ENCODE assay signal across 8 mouse cellular contexts in genomic region chr5:114130698-114131520, GRCm38 (mm10). TPM values are rescaled to one million over a fixed set of nuclear protein-coding genes. Genes with fewer than 3 reads are reported as not detected.
A peak's percentile ranks its signal among the peaks of the same experiment; 100 is the strongest.
DNase-seq lines count a peak whose midpoint lies in the region; ATAC-seq and TF ChIP-seq lines count a peak whose summit lies in the region.

No protein-coding gene starts in this region.

- H3K27ac ChIP-seq in heart, embryonic 11.5 days (ENCODE audit: low read depth, low read length), result peak overlapping the region; percentile 67
- peak overlapping the region; percentile 79; the same call in 1 of the 2 replicates for H3K27ac ChIP-seq in kidney, embryonic 16.5 days (ENCODE audit: low read length)

- peak overlapping the region; percentile 73 for H3K9ac ChIP-seq in heart, embryonic 11.5 days (ENCODE audit: low read depth, low read length)
- peak overlapping the region; percentile 73 for H3K9ac ChIP-seq in kidney, embryonic 16.5 days (replicated peaks; ENCODE audit: low read length)

- no peaks in the 10 kb centered on the region for H3K9me3 ChIP-seq in heart, embryonic 11.5 days (replicated peaks; ENCODE audit: control insufficient read depth, low read length)
- H3K9me3 ChIP-seq in kidney, embryonic 16.5 days (ENCODE audit: low read length), result no peaks in the 10 kb centered on the region

- H3K4me2 ChIP-seq in heart, embryonic 11.5 days, result peak overlapping the region; percentile 95
- H3K4me2 ChIP-seq in kidney, embryonic 16.5 days (replicated peaks; ENCODE audit: low read depth, low read length), result peak overlapping the region; percentile 98

- DNase-seq in CD4-positive helper T cell, adult 2 months (ENCODE audit: low read depth, low spot score), result peak; percentile 94
- peak; percentile 97 for DNase-seq in brain, embryonic 14.5 days (ENCODE audit: low read depth)
- peak; percentile 94 for DNase-seq in liver
- DNase-seq in monocyte, adult 2 months (ENCODE audit: low read depth in 1 of 2, low spot score in 2 of 2), result peak; percentile 74 to 86
- peak; percentile 90 to 93 for DNase-seq in spleen, postnatal 14 days (ENCODE audit: low spot score in 2 of 2)

- no peak for TF ChIP-seq POLR2A in brain, embryonic 14.5 days (IDR thresholded peaks at IDR 0.05; ENCODE audit: borderline replicate concordance, extremely low read depth, insufficient read depth, insufficient read length, poor library complexity, severe bottlenecking)

- H3K27me3 ChIP-seq in heart, embryonic 11.5 days (ENCODE audit: control insufficient read depth, insufficient read depth, low read length), result no peaks in the 10 kb centered on the region
- no peaks in the 10 kb centered on the region for H3K27me3 ChIP-seq in kidney, embryonic 16.5 days (ENCODE audit: insufficient read depth, low read length)

- no peak for TF ChIP-seq CTCF in brain, embryonic 14.5 days (IDR thresholded peaks at IDR 0.05; ENCODE audit: borderline replicate concordance, extremely low read depth, insufficient read depth, insufficient read length)

- peaks cover 3% of the 10 kb centered on the region; the same call in 1 of the 2 replicates for H3K36me3 ChIP-seq in heart, embryonic 11.5 days (ENCODE audit: control insufficient read depth, insufficient read depth, low read length)
- no peaks in the 10 kb centered on the region for H3K36me3 ChIP-seq in kidney, embryonic 16.5 days (ENCODE audit: insufficient read depth, low read length)

- peak; percentile 87 for ATAC-seq in erythroblast, adult 5-6 weeks (replicated peaks; ENCODE audit: low FRiP score, poor library complexity, severe bottlenecking)
- ATAC-seq in heart, embryonic 11.5 days (replicated peaks; ENCODE audit: insufficient number of reproducible peaks, low FRiP score, low TSS enrichment), result peak; percentile 96
- ATAC-seq in kidney, embryonic 16.5 days (ENCODE audit: low FRiP score, low TSS enrichment), result peak; percentile 98

- peaks cover 35% of the 10 kb centered on the region for H3K4me1 ChIP-seq in heart, embryonic 11.5 days (ENCODE audit: control insufficient read depth, insufficient read depth, low read length)
- H3K4me1 ChIP-seq in kidney, embryonic 16.5 days (ENCODE audit: insufficient read depth, low read length), result peaks cover 26% of the 10 kb centered on the region

- peak overlapping the region; percentile 83 for H3K4me3 ChIP-seq in heart, embryonic 11.5 days (ENCODE audit: low read depth, low read length)
- peak overlapping the region; percentile 89 for H3K4me3 ChIP-seq in kidney, embryonic 16.5 days (ENCODE audit: low read length)

- WGBS in heart, embryonic 11.5 days (ENCODE audit: insufficient replicate concordance), result under 1% methylated on average over 87 of the region's 87 CpGs
- WGBS in kidney, embryonic 16.5 days, result under 1% methylated on average over 87 of the region's 87 CpGs

RNA-seq across cellular contexts. Expression of gene Ung, which starts 0.7 kb away (rescaled TPM):
- polyA plus RNA-seq in brain, embryonic 14.5 days (2012; rRNA removed), result 8.8 and 16.4 TPM in 2 replicates
- total RNA-seq in erythroblast, adult 5-6 weeks (2015; ENCODE audit: low replicate concordance), result 1.9 and 2.1 TPM in 2 replicates
- 0.68 and 4.7 TPM in 2 replicates for total RNA-seq in erythroblast, adult 5-6 weeks (2017; ENCODE audit: low replicate concordance)
- polyA plus RNA-seq in heart, embryonic 11.5 days (2014; fragmentation: Nextera tagmentation; extraction: Ambion mirVana), result 26.3 and 37.0 TPM in 2 replicates
- polyA plus RNA-seq in kidney, embryonic 16.5 days (2015; fragmentation: Nextera tagmentation; extraction: Ambion mirVana), result 56.2 and 57.0 TPM in 2 replicates

RNA-seq across cellular contexts. Expression of gene Alkbh2, which starts 2.9 kb away (rescaled TPM):
- 7.9 and 14.0 TPM in 2 replicates for polyA plus RNA-seq in brain, embryonic 14.5 days (2012; rRNA removed)
- not detected in 2 replicates for total RNA-seq in erythroblast, adult 5-6 weeks (2015; ENCODE audit: low replicate concordance)
- total RNA-seq in erythroblast, adult 5-6 weeks (2017; ENCODE audit: low replicate concordance), result 2.5 TPM in 1 of 2 replicates, not detected in the other
- 8.7 and 12.8 TPM in 2 replicates for polyA plus RNA-seq in heart, embryonic 11.5 days (2014; fragmentation: Nextera tagmentation; extraction: Ambion mirVana)
- polyA plus RNA-seq in kidney, embryonic 16.5 days (2015; fragmentation: Nextera tagmentation; extraction: Ambion mirVana), result 8.7 and 9.1 TPM in 2 replicates

RNA-seq across cellular contexts. Expression of gene Acacb, which starts 15.4 kb away (rescaled TPM):
- polyA plus RNA-seq in brain, embryonic 14.5 days (2012; rRNA removed), result 2.4 and 5.3 TPM in 2 replicates
- 0.21 TPM in 1 of 2 replicates, not detected in the other for total RNA-seq in erythroblast, adult 5-6 weeks (2015; ENCODE audit: low replicate concordance)
- 0.14 TPM in 1 of 2 replicates, not detected in the other for total RNA-seq in erythroblast, adult 5-6 weeks (2017; ENCODE audit: low replicate concordance)
- polyA plus RNA-seq in heart, embryonic 11.5 days (2014; fragmentation: Nextera tagmentation; extraction: Ambion mirVana), result 7.6 and 8.0 TPM in 2 replicates
- 4.7 and 5.7 TPM in 2 replicates for polyA plus RNA-seq in kidney, embryonic 16.5 days (2015; fragmentation: Nextera tagmentation; extraction: Ambion mirVana)

RNA-seq across cellular contexts. Expression of gene Svop, which starts 39.5 kb away (rescaled TPM):
- polyA plus RNA-seq in brain, embryonic 14.5 days (2012; rRNA removed), result 70.1 and 81.5 TPM in 2 replicates
- total RNA-seq in erythroblast, adult 5-6 weeks (2015; ENCODE audit: low replicate concordance), result not detected in 2 replicates
- not detected in 2 replicates for total RNA-seq in erythroblast, adult 5-6 weeks (2017; ENCODE audit: low replicate concordance)
- 0.24 TPM in 1 of 2 replicates, not detected in the other for polyA plus RNA-seq in heart, embryonic 11.5 days (2014; fragmentation: Nextera tagmentation; extraction: Ambion mirVana)
- polyA plus RNA-seq in kidney, embryonic 16.5 days (2015; fragmentation: Nextera tagmentation; extraction: Ambion mirVana), result 0.36 and 0.42 TPM in 2 replicates

Comparison
In these comparisons a context has a peak if more than half of its experiments do, and no peak if none do; other contexts are left out.
1. Peak in every context shown above with its lines: DNase-seq, ATAC-seq, H3K4me3 ChIP-seq and H3K27ac ChIP-seq.